Mouse (Mus musculus) liver, embryonic 18 days (tissue): ENCODE measurements around the gene Bdkrb2. TPM values are rescaled to one million over a fixed set of nuclear protein-coding genes. Genes with fewer than 3 reads are reported as not detected.

ENCODE experiments used
- polyA plus RNA-seq: library from polyadenylated mRNA; depleted of rRNA; stranded (reverse); fragments of >200 nt; gene quantifications from 2 replicates; pipeline ENCODE4 v1.2.3, GENCODE M21; 2012; rRNA removed

The Bdkrb2 gene
- 0.02 TPM in 2 replicates for polyA plus RNA-seq

DNA sequence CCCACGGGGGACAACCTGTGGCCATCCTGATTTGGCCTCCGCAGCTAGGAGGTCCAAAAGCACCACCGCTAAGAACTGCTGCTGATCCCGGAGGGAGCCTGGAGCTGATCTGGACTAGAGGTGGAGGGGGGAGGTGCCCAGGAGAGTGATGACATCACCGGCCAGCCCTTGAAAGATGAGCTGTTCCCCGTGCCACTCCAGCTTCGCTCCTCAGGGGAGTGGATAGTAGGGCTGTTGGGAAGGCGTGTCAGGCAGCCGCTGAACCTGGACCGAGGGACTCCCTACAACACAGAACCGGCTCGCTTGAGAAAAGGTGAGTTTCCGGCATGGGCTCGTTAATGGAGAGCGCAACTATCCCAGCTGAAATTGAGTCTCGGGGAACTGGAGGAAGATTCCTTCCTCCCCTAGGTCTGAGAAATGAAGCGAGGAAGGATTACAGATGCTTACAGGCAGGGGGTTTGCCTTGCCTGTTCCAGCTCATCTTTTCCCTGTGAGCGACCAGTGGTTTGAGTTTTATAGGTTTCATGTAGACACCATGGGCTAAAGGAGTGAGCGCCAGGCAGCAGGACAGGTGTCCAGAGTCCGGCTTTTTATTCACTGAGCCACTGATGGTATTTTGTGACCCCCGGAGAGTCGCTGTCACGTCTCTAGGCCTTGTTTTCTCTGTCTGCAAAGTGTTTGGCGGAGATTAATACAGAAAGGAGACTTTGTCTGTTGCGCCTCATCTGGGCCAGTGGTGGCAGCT, at the start of gene Bdkrb2:
TSS of gene Bdkrb2 (plus strand) at position 291 of the 745 bp plus-strand sequence.

DNA sequence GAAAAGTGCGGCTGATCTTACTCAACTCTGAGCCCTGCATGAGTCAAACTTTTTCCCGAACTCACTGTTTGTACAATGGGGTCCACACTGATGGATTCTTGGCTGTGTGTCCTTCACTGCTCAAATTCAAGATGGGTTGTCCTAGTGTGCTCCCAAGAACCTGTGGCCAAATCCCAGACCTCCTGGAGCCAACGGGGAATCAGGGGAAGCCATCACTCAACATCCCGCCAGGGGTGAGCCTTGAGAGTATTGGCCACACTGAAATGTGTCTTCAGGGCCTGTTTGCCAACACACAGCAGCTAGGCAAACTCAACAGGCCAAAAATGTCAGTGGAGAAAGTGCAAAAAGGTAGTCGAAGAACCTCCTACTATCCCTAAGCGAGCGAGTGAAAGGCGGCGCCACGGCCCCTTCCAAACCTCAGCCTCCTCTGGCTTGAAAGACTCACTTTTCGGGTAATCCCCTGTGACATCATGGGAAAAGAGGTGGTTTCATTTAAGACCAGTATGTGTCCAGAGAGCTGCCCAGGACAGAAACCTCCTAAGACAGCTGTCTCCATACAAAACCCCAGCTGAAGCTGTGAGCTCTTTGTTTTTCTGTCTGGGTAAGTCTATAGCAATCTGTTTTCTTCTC, 39.7 kb downstream of the Bdkrb2 start, which contains the start of gene Bdkrb1:
TSS of gene Bdkrb1 (plus strand) at position 505 of the 630 bp plus-strand sequence.

Other genes starting within 250 kb of the Bdkrb2 start
- gene Tunar, start 229.4 kb upstream of the Bdkrb2 start, polyA plus RNA-seq: not detected in 2 replicates
- 0.31 and 0.32 TPM in 2 replicates for gene D430019H16Rik, start 109.4 kb upstream of the Bdkrb2 start, polyA plus RNA-seq
- gene Bdkrb1, start 39.9 kb downstream of the Bdkrb2 start, polyA plus RNA-seq: not detected in 2 replicates
- gene Gskip, start 121.6 kb downstream of the Bdkrb2 start, polyA plus RNA-seq: 6.3 and 6.4 TPM in 2 replicates
- 9.9 and 13.2 TPM in 2 replicates for gene Atg2b, start 122.0 kb downstream of the Bdkrb2 start, polyA plus RNA-seq
- 0.37 and 0.44 TPM in 2 replicates for gene Ak7, start 142.8 kb downstream of the Bdkrb2 start, polyA plus RNA-seq
- gene Papola, start 221.5 kb downstream of the Bdkrb2 start, polyA plus RNA-seq: 54.1 and 61.4 TPM in 2 replicates